Mouse (Mus musculus): ENCODE measurements around the gene Kcne1.

Gene Kcne1

DNA sequence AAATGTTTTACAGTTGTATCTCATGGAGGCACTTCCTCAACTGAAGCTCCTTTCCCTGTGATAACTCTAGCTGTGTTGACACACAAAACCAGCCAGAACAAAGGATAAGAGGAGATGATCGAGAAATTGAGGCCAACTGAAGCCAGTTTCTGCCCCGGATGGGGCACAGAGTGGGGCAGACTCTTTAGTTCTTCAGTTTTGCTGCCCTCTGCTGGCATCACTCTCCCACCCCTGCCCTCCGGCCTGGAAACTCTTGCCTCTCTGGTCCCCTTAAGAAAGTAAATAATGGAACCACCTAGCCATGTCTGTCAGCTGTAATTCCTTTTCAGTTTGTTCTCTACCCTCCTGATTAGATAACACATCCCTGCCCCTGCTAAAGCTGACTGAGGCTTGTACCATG lies 51.3 kb downstream of the Kcne1 start:
- DNase-seq (ENCODE audit: low spot score), result no peak

GRCm38 (mm10) chr16:92305519-92305918 lies 53.7 kb downstream of the Kcne1 start:
- no peak for DNase-seq (ENCODE audit: low spot score)

- no peak for DNase-seq (ENCODE audit: low spot score)
Measured at GRCm38 (mm10) chr16:92302506-92302905, 56.8 kb downstream of the Kcne1 start.

DNA sequence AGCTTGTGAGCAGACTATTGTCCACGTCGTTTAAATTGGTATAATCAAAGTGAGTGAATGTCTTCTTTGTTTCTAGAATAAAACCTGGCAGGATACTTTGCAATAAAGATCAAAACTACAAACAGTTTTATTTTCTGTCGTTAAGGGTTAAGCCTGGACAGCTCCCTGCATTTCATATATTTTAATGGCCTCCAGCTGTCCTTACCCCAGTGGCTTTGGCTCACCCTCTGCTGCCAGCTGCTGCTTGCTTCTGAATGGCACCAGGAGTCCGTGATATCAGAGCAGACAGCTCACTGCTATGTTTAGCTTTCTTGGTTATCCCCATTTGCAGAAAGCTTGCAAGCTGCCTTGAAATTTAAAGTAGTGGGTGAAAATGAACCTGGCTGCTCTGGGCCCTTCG lies 57.3 kb downstream of the Kcne1 start:
- DNase-seq (ENCODE audit: low spot score), result no peak

DNA sequence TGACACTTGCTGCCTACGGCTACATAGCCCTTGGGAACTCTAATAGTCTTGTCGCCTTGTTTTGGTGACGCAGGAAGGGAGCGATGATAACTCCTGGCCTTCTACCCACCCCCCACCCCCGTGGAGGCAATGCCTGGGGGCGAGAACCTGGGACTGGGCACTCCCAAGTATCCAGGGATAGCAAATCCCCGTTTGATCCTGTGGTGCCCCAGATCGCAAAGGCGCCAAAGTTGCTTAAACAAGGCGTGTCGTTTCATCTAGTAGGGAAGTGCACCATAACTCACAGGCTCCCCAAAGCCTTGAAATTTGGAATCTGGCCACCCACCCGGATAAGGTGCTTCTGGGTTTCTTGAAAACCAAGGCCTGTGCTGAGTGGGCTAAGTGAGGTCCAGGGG lies 57.9 kb downstream of the Kcne1 start:
- DNase-seq (ENCODE audit: low spot score), result no peak

GRCm38 (mm10) chr16:92300649-92301411 lies 58.4 kb downstream of the Kcne1 start, which contains the start of gene Smim11:
TSS of gene Smim11 (plus strand) at chr16:92301286.
- DNase-seq (ENCODE audit: low spot score), result peak; percentile 86

All from ovary, postnatal 14 days (tissue).